Mouse (Mus musculus) induced T-regulatory cell, adult 2 months (primary cell): ENCODE measurements around the gene Nxf1.
"Not testable (repeated sequence)": the region's sequence is repeated elsewhere in the genome, so short reads cannot be mapped to it uniquely, and the experiment has no call there.

ENCODE experiments used
- DNase-seq: peaks from one replicate; pipeline ENCODE4 v3.0.0-alpha.2; 2012; ENCODE audit warnings: low read depth

Nxf1 gene

GRCm38 (mm10) chr19:8724392-8724791, 32.5 kb upstream of the Nxf1 start:
- no peak for DNase-seq

DNA sequence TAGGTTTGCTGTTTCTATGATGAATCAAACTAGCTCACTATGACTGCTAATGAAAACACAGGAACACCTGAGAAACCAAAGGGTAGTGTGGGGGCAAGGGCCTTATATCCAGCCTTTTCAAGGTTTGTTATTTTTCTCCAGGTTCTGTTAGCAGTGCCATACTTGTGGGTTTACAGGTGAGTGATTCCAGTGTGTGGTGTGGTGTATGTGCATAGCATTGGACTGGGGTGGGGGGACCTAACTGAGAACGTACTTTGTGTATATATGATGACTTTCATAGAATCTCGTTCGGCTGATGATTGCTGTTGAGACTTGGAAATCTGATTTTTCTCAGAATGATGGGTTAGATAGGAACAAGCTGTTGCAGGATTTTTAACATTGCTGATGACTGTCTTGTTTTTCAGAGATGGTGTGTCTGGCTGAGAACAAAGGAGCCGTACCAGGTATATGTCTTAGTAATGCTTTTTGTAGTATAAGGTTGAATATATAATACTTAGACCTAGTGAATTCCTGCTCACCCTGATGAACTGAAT, 31.7 kb upstream of the Nxf1 start:
- no peak for DNase-seq

DNA sequence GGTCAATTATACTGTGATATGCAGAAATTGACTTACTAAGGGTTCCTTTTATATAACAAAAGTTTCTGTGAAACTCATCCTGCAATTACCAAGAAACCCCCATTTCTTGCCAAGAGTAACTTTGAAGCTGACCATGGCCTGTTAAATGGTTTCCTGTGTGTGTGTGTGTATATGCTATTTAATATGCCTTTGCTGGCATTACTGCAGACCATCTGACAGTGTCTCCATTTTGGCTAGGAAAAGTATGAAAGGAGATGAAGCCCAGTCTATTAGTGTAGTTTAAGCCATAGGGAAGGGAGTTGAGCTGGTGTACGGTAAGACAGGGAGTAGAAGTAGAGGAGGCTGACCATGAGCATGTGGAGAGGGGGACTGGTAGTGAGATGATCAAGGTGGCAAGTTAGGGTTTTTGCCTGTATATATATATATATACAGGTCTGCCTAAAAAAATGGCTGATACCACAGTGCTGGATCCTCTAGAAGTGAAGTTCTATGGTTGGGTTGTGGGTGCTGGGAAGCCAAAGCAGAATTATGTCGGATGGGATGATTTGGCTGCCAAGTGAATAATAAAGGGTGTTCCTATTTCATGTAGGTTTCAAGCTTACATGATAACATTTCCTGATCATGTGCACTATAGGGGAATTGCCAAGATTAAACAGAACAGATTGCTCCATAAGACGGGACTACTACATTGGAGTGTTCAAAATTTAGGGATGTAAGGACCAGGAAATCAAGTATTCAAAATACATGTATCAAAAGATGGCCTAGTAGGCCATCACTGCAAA, 30.1 kb upstream of the Nxf1 start:
- no peak for DNase-seq

- DNase-seq = no peak
Observed at GRCm38 (mm10) chr19:8727495-8728114, 29.3 kb upstream of the Nxf1 start.

DNA sequence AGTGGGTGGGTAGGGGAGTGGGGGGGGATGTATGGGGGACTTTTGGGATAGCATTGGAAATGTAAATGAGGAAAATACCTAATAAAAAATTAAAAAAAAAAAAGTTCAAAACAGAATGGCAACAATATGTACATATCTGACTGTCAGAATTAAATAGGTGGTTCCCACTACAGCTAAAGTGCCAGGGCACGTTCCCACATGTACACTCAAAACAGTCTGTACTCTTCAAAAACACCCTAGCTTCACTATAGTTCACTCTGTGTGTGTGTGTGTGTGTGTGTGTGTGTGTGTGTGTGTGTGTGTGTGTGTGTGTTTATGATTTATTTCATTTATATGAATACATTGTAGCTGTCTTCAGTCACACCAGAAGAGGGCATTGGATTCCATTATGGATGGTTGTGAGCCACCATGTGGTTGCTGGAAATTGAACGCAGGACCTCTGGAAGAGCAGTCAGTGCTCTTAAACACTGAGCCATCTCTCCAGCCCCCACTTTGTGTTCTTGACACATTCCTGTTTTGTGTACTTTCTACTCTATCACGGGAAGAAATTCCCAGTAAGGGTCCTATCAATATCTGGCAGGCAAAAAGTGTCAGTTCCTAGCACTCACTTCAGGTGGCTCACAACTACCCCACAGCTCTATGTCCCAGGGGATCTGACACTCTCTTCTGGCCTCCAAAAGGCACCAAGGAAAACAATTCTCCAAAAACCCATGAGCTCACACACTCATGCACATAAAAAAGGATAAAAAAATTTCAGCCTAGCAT, 28.4 kb upstream of the Nxf1 start:
- DNase-seq = not testable (repeated sequence)

DNA sequence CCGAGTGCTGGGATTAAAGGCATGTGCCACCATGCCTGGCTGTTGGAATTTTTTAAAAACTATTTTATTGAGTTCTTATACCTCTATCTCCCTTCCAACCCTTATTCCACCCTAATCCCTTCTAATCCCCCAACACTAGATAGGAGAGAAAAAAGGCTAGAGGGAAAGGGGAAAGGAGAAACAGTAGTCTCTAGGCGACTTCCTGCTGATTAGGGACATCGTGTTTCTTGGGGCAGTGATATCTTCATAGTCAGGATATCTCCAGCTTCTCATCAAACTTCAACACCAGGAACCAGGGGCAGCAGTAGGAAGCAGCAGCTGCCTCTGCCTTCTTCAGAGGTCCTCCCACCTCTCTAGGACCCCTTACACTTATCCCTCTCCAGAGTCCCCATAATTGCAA, 22.5 kb upstream of the Nxf1 start:
- no peak for DNase-seq

- DNase-seq = peak; percentile 96
Observed at GRCm38 (mm10) chr19:8735389-8736159, 21.3 kb upstream of the Nxf1 start, which contains the start of gene Wdr74. Gene Wdr74, plus strand, starts transcription at chr19:8735827.

GRCm38 (mm10) chr19:8736160-8736467, 20.8 kb upstream of the Nxf1 start:
- no peak for DNase-seq

- no peak for DNase-seq
Observed at GRCm38 (mm10) chr19:8738911-8739310, 18.0 kb upstream of the Nxf1 start.

DNA sequence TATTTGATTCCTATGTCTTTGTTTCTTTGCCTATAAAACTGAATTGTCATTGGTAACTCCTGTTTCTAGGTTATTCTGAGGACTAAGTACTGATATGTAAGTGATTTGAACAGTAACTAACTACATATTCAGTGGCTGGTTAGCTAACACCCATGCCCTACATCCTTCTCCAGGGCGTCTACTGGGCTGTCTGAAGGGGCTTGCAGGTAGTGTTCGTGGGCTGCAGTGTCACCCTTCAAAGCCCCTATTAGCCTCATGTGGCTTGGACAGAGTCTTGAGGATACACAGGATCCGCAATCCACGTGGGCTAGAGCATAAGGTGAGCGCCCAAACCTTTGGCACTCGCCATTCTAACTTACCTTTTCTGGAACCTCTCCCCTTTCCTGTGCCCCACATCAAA, 17.2 kb upstream of the Nxf1 start:
- no peak for DNase-seq

- DNase-seq = no peak
Observed at GRCm38 (mm10) chr19:8740603-8741002, 16.3 kb upstream of the Nxf1 start, which contains the start of gene 1700092M07Rik. Gene 1700092M07Rik, plus strand, starts transcription at chr19:8740718.

DNA sequence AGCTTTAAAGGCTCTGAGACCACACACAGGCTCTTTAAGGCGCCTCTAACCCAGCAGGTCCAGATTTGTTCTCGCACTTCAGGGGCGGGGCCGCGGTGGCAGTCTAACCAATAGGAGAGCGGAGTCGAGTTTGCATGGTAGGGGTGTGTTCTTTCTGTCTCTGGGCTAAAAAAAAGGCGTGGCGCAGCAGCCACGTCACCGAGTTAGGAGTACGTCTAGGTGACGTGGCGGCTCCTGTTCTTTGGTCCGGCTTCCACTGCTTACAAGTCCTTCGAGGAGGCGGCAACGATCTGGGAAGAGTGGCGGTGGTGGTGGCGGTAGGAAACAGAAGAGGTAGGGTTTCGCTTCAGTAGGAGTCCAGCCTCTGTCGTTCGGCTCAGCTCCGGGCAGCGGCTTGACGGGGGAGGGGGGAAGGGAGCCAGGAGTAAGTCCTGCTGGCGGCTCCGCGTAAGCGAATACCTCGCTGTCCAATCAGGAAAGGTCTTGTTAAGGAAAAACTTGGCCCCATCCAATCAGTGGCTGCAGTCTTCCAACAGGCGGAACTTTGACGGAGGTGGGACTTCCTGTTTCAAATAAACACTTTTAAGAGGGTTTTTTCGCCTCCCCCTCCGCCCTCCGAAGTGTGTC, 15.5 kb upstream of the Nxf1 start, which contains the start of gene Stx5a:
Stx5a (plus strand) TSS at position 171 of the 627 bp plus-strand sequence.
- peak; percentile 99 for DNase-seq

DNA sequence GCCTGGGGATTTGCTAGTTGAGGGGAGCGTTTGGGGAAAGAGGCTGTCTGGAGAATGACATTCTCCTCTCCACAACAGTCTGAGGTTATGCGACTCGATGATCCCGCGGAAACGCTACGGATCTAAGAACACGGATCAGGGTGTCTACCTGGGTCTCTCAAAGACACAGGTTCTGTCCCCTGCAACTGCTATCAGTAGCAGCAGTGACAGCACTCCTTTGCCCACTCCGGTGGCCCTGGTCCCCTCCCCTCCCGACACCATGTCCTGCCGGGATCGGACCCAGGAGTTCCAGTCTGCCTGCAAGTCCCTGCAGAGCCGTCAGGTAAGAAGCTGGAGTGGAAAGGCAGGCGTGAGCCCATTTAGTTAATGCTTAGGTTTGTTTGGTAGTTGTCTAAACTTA, 14.7 kb upstream of the Nxf1 start:
- no peak for DNase-seq

DNA sequence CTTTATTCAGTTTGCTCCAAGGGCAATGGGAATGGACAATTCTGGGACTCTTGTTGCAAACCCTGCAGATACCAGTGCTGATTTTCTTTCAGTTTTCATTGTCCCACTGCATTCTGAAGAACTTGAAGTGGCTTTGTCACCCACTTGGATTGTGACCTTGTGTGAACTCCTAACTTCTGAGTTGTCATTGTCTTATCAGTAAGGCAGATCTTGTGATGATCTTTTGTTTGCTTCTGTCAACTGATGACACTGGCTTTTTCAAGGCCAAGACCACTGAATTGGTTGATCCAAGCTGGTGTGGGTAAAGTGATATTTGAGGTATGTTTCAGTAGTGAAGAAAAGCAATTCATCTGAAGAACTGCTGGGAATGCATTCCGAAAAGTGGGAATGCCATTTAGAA, 11.5 kb upstream of the Nxf1 start:
- no peak for DNase-seq

- peak; percentile 56 for DNase-seq
Observed at GRCm38 (mm10) chr19:8747368-8747767, 9.5 kb upstream of the Nxf1 start.

DNA sequence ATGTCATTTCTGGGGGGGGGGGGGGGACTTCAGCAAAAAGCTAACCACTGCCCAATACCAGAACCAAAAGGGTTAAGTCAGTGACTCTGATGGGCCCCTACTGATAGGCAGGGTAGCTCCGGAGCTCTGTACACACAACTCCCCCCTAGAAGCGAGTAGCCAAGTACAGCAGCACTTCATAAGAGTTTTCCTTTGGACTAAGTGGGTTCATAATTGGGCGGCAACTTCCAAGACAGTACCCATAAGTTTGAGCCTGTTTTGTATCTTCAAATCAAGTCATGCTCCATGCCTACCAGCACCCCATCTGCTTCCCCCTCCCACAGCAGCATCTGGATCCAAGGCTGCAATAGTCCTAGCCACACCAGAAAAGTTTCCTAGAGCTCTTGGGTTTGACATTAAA, 1.2 kb upstream of the Nxf1 start:
- DNase-seq = no peak

DNA sequence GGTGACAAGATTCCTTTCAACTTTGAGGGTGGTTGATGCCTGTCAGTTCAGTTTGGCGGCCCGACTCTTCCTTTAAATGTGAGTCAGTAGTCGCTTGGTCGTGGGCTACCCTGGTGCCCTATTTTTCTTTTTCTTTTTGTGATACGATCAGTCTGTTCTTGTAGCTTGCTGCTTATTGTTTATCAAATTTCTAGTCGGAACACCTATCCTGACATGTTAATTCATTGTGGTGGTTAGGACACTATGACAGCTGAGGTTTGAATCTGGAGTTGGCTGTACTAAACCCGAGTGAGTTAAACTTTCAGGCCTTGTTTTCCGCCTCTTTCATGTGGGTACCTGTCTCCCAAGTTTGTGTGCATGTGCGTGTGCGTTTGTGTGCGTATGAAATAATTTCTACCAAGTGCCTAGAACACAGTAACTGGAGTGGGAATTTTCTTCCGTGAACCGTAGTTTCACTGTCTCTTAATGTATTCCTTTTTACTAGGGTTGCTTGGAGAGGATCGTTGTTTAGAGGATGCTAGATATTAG, 662 bp downstream of the Nxf1 start:
- DNase-seq = peak; percentile 66

DNA sequence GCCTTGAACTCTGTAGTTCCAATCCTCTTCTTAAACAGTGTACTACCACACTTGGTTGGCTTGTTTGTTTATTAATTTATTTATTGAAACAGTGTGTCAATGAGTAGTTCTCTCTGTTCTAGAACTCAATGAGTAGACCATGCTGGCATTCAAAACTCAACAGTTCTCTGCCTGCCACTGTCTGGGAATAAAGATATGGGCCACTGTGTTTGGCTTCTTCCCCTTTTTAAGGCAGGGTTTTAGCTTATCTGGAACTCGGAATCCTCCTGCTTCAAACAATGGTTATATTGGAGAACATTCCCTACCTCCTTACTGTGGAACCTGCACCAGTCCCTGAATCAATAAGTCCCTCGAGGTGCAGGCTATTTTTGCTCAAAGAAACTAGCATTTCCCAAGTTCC, 2.0 kb downstream of the Nxf1 start:
- DNase-seq = no peak

DNA sequence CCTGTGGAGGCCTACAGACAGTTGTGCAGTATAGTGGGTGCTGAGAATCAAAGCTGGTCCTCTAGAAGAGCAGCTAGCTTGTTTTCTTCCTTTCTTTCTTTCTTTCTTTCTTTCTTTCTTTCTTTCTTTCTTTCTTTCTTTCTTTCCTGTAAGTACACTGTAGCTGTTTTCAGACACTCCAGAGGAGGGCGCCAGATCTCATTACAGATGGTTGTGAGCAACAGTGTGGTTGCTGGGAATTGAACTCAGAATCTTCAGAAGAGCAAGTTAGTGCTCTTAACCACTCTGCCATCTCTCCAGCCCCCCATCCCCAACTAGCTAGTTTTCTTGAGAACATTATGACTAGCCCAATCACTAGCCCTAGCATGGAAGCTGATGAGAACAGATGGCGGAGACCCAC, 3.9 kb downstream of the Nxf1 start:
- DNase-seq = peak; percentile 52

DNA sequence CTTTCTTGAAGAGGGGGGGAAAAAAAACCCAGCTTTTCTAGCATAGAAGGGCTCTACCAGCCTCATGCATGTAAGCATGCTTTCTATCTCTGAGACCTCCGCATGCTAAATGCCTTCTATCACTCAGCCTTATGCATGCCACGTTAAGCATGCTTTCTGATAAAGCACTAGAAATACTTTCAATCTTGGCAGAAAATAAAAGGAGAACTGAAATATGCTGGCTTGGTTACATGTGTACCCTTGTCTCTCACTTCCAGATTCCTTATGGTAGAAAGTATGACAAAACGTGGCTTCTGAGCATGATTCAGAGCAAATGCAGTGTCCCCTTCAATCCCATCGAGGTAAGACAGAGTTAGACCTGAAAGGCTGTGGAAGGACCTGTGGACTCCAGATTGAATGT, 6.4 kb downstream of the Nxf1 start:
- no peak for DNase-seq

DNA sequence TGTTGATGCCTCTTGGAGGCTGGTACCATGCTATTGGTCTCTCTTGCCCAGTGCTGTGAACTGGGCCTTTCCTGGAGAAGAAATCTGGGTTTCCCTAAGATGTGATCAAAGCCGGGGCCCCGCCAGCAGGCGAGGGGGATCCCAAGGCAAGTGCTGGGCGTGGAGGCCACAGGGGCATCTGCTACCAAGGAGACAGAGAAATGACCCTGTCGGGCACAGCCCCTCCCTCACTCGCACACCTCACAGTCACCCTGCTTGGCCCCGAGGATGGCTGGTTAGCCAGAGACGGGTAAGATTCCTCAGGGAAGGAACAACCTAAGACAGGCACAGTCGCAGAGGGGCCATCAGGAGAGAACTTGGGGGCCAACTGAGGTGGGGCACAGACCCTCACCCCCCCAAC, 8.7 kb downstream of the Nxf1 start:
- no peak for DNase-seq
